Mouse (Mus musculus) layer of hippocampus, adult 9-11 months (tissue): ENCODE data around the gene Hist1h1a.
A peak's percentile ranks its signal among the peaks of the same experiment; 100 is the strongest.
"Not testable (repeated sequence)": the region's sequence is repeated elsewhere in the genome, so short reads cannot be mapped to it uniquely, and the experiment has no call there.

Experiments used
- DNase-seq: peaks from one replicate; pipeline ENCODE4 v3.0.0; 2022

The Hist1h1a gene

GRCm38 (mm10) chr13:23763586-23764323, at the start of gene Hist1h1a:
TSS of gene Hist1h1a (plus strand) at chr13:23763666.
- DNase-seq = peak; percentile 85

GRCm38 (mm10) chr13:23716261-23717042, 47.0 kb upstream of the Hist1h1a start:
- no peak for DNase-seq

- DNase-seq = no peak
These were observed 46.3 kb upstream of the Hist1h1a start for GRCm38 (mm10) chr13:23717176-23717575.

DNA sequence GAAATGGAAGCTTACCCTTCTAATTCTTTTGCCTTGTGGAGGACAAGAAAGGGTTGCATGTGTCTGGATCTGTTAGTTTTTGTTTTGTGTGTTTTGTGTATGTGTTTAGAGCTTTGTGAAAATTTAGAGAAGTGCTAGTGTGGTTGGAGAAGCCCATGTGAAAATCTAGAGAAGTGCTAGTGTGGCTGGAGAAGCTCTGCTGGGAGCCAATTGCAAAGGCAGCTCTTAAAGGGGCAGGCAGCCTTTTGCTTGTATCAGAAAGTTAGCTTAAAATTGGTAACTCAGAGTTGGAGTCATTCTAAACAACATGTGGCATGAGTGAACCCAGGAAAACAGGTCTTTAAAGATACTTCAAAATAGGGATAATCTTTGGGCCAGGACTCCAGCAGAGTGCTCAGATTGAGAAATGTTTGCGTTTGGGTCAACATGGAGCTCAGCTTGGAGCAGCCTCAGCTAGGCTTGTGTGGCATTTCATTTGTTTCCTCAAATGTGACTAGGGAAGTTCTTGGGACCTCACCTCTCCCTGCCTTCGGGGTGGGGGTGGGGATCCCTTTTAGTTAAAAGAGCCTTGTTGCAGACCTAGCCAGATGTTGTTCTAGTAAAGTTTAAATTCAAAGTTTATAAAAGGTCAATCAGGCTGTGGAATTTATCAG, 45.7 kb upstream of the Hist1h1a start:
- DNase-seq = not testable (repeated sequence)

DNA sequence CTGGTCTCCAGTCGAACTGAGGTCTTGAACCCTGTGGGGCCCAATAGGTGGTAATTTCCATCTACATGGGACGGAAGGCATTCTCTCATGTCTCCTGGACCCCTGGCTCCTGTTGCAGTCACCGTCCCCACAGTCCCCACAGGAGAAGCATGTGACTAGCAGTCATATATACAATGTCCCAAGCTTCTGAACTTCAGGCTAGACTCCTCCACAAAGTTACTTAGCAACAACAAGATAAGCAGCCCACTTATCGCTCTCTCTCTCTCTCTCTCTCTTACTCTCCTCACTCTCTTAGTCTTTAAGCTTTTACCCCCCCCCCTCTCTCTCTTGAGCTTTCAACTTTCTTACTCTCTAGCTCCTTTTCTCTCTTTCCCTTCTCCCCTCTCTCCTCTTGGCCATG, 39.2 kb upstream of the Hist1h1a start:
- DNase-seq = no peak

- no peak for DNase-seq
These were observed 38.3 kb upstream of the Hist1h1a start for GRCm38 (mm10) chr13:23725213-23725612.

DNA sequence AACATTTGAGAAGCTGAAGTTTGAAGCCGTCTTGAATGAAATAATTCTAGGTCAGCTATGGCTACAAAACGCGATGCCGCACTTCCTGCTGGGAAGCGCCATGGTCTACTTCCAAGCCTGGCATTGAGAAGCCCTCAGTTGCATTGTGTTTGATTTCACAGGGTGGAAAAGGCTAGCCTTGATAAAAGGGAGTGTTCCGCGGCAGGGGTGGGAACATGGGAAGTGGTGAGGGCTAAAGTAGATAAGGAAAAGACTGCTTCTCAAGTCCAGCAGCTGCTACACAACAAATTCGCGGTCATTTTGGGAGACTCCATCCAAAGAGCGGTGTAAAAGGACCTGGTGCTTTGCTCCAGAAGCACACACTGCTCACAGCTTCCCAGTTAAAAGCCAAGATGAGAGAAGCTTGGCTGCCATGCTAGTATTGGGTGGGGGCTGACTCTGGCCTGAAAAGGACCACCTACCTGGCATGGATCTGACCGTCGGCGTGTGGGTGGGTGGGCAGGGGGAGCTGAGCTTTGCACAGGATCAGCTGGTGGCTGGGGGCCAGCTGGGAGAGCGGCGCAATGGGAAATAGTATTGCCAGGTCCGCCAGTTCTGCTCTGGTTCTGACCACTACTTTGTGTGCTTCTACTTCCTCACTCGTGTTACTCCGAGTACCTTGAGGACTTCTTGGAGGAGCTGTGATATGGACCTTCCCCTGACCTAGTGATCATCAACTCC, 34.8 kb upstream of the Hist1h1a start:
- DNase-seq = no peak

GRCm38 (mm10) chr13:23729192-23729525, 34.3 kb upstream of the Hist1h1a start:
- no peak for DNase-seq

GRCm38 (mm10) chr13:23729706-23730105, 33.8 kb upstream of the Hist1h1a start:
- DNase-seq = no peak

DNA sequence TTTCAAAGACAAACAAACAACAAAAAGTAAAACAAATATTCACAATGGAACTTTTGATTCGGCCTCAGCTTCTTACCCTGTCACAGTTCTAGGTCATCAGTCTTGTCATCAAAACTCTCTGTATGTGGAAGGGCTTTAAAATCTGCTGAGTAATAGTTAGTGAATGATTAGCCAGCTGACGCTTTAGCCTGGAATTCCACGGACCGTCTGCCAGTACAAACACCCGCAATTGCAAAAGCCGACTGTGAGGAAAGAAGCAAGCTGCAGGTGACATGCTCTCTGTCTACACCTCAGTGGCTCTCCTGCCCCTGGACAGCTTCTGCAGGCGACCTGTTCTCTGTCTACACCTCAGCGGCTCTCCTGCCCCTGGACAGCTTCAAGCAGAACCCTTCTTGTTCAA, 33.0 kb upstream of the Hist1h1a start:
- no peak for DNase-seq

GRCm38 (mm10) chr13:23732156-23732804, 31.2 kb upstream of the Hist1h1a start:
- DNase-seq = no peak

GRCm38 (mm10) chr13:23737091-23737490, 26.4 kb upstream of the Hist1h1a start:
- no peak for DNase-seq

DNA sequence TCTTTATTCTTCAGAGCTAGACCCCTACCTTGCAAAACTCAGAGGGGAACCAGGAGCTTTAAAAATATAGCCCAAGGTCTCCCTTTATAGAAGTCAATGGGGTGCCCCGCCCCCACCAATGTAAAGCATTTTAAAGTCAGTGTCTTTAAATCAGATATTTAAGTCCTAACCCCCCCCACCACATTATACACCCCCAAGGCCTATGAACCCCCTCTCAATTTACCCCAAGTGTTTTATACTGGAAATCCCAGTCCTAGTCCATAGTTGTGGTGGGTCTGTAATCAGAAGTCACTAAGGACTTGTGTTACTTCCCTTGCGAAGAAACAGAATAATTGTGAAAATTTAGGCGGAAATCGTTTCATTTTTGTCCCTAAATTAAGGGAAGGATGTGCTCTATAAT, 25.4 kb upstream of the Hist1h1a start:
- DNase-seq = no peak

GRCm38 (mm10) chr13:23738677-23739068, 24.8 kb upstream of the Hist1h1a start, which contains the start of gene Hist1h1c:
TSS of gene Hist1h1c (plus strand) at chr13:23738808.
- DNase-seq = peak; percentile 90

GRCm38 (mm10) chr13:23739069-23739921, 24.2 kb upstream of the Hist1h1a start:
- peak; percentile 98 for DNase-seq

DNA sequence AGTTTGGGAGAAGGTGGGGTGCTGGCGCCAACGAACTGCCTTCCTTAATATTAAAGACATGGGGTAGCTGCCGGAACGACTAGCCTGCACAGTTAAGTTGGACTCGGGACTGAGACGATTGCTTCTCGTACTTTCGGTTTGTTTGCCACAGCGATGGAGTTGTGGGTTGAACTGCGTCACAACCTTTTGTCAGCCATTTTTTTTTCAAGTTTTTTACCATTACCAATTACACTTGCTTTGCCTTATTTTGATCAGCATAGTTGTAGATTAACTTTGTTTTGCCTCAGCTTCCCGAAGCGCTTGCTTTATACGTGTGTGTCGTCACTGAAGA, 23.6 kb upstream of the Hist1h1a start:
- no peak for DNase-seq

DNA sequence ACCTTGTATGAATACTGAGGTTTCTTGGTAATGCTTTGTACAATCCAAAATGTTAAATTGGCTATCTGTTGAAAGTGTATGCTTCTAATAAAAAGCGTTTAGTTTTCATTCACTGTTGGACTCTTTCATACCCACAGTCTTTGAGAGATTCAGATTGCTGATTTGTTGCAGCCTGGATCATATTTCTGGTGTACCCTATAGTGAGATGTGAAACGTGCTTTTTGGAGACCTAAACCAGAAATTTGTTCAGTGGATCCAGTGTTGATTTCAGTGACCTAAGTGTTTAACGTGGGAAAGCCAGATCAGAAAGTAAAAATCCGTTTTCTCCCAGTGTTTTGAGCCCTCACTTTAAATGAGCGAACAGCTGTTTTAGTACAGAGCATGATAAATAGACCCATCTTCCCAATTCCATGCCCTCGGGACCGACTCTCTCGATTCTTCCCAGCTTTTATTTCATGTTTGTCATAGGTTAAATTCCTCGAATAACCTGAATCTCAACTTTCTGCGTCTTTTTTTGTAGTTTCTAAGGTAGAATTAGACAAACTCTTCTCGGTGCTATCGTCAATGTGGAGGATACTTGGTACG, 23.1 kb upstream of the Hist1h1a start:
- DNase-seq = no peak

GRCm38 (mm10) chr13:23740910-23741309, 22.6 kb upstream of the Hist1h1a start:
- no peak for DNase-seq

DNA sequence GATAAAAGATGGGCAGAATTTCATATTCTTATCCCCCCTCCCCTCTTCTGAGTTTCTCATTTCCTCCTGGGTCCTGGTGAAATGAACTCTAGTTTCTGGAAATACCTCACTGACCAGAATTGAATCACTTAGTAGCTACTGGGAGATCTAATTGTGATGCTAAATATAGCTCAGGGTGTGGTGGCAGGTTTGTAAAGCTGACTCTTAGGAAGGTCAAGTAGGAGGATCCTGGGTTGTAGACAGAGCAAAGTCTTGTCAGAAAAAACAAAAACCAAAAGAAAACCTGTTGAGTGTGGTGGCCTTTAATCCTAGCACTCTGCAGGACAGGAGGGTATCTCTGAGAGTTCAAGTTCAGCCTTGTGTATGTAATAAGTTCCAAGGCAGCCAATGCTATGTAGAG, 21.5 kb upstream of the Hist1h1a start:
- no peak for DNase-seq

DNA sequence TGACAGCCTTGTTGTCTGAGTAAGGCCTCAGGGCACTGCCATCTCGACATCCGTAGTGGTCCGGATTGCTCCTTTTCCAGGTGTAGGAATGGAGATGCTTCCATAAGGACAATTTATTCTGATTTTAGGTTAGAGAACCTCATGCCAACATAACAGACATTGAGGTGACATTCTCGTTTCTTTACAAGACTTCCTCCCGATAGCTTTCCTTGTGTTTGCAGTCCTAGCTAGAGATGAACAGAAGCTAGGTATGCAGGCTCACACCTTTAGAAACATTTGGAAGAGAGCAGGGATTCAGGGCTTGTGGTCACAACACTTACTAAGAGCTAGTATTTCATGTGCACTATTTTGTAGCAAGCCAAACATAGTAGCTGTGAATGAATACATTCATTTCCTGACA, 20.3 kb upstream of the Hist1h1a start:
- no peak for DNase-seq

DNA sequence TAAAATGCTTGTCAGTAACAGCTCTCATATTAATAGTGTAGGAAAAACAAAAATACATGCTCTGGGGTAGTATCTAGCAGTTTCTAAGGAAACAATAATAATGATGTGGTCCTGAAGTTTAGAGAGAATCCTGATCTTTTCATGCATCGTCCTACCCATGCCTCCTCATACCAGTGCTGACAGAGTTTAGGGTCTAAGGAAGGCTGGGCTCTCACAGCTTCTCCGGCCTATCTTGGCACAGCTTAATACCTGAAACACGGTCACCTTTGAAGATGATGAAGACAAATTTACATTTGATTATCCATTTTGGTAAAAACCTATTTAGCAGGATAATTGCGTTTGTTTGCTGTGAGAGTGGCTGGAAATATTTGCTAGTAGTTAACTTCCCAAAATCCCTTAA, 19.5 kb upstream of the Hist1h1a start:
- DNase-seq = no peak
